ENCODE assay signal across 9 mouse cellular contexts in genomic region chr6:57822648-57823410, GRCm38 (mm10). TPM values are rescaled to one million over a fixed set of nuclear protein-coding genes. Genes with fewer than 3 reads are reported as not detected.
DNase-seq lines count a peak whose midpoint lies in the region; ATAC-seq lines count a peak whose summit lies in the region.
"Had no signal": no experiment of that assay in that cellular context is flagged by ENCODE, and none has a peak within 500 bp of the region (broad histone marks: within the 10 kb centered on the region; RNA-seq: fewer than 3 reads in every experiment).

No protein-coding gene starts in this region.

- no peaks in the 10 kb centered on the region for H3K36me3 ChIP-seq in hindbrain, embryonic 10.5 days
- H3K36me3 ChIP-seq in midbrain, embryonic 12.5 days = no peaks in the 10 kb centered on the region
- H3K36me3 ChIP-seq: limb, embryonic 15.5 days had no signal

- no peaks in the 10 kb centered on the region for H3K9me3 ChIP-seq in hindbrain, embryonic 10.5 days
- H3K9me3 ChIP-seq in midbrain, embryonic 12.5 days = no peaks in the 10 kb centered on the region
- H3K9me3 ChIP-seq: limb, embryonic 15.5 days had no signal

- H3K4me1 ChIP-seq in hindbrain, embryonic 10.5 days (replicated peaks) = peaks cover 22% of the 10 kb centered on the region
- peaks cover 16% of the 10 kb centered on the region for H3K4me1 ChIP-seq in midbrain, embryonic 12.5 days

- peak overlapping the region; percentile 75; the same call in 1 of the 2 replicates for H3K27ac ChIP-seq in hindbrain, embryonic 10.5 days
- no peak overlapping the region for H3K27ac ChIP-seq in midbrain, embryonic 12.5 days (replicated peaks)
- H3K27ac ChIP-seq: limb, embryonic 15.5 days had no signal

- peak overlapping the region; percentile 55 for H3K4me2 ChIP-seq in midbrain, embryonic 12.5 days (replicated peaks)
- H3K4me2 ChIP-seq: limb, embryonic 15.5 days had no signal

- H3K4me3 ChIP-seq in hindbrain, embryonic 10.5 days = peak overlapping the region; percentile 89
- peak overlapping the region; percentile 89; the same call in 1 of the 2 replicates for H3K4me3 ChIP-seq in midbrain, embryonic 12.5 days
- H3K4me3 ChIP-seq: limb, embryonic 15.5 days had no signal

- peak; percentile 34 to 37 for DNase-seq in cerebellum, postnatal 10 days
- DNase-seq in cerebellum, adult 9-11 months = no peak
- peak; percentile 25 for DNase-seq in hindbrain, embryonic 10.5 days (ENCODE audit: low spot score)
- DNase-seq in urinary bladder, adult 2 months (ENCODE audit: low spot score) = no peak
- no peak for DNase-seq in right cerebral cortex, postnatal 14 days

- H3K9ac ChIP-seq in midbrain, embryonic 12.5 days (replicated peaks) = no peak overlapping the region
- H3K9ac ChIP-seq: limb, embryonic 15.5 days had no signal

- ATAC-seq in activated CD4-positive, CD25-positive, alpha-beta regulatory T cell, adult 4 months = peak; percentile 61
- peak; percentile 72 for ATAC-seq in midbrain, embryonic 12.5 days (ENCODE audit: low FRiP score, low read depth)
- no peak for ATAC-seq in frontal cortex, adult (ENCODE audit: low TSS enrichment)

- 73% methylated on average over 5 of the region's 5 CpGs for WGBS in hindbrain, embryonic 10.5 days
- 68% methylated on average over 5 of the region's 5 CpGs for WGBS in midbrain, embryonic 12.5 days

- H3K27me3 ChIP-seq in hindbrain, embryonic 10.5 days (ENCODE audit: insufficient read depth, poor library complexity, severe bottlenecking) = no peaks in the 10 kb centered on the region
- no peaks in the 10 kb centered on the region for H3K27me3 ChIP-seq in midbrain, embryonic 12.5 days
- H3K27me3 ChIP-seq: limb, embryonic 15.5 days had no signal

RNA-seq across cellular contexts. Expression of gene Vopp1, which starts 2.1 kb away (rescaled TPM):
- polyA plus RNA-seq in activated CD4-positive, CD25-positive, alpha-beta regulatory T cell, adult 4 months (2017; shearing (Covaris generic)) = 10 to 100 TPM; 10.6 to 12.8 TPM
- 61.3 and 72.1 TPM in 2 replicates for polyA plus RNA-seq in hindbrain, embryonic 10.5 days (2016; fragmentation: Nextera tagmentation; extraction: Ambion mirVana)
- 99.5 and 107 TPM in 2 replicates for polyA plus RNA-seq in midbrain, embryonic 12.5 days (2016; fragmentation: Nextera tagmentation; extraction: Ambion mirVana)
- 25.2 and 28.7 TPM in 2 replicates for polyA plus RNA-seq in urinary bladder, adult 2 months (2012; rRNA removed)

RNA-seq across cellular contexts. Expression of gene Vmn1r21, which starts 27.3 kb away (rescaled TPM):
- polyA plus RNA-seq in activated CD4-positive, CD25-positive, alpha-beta regulatory T cell, adult 4 months (2017; shearing (Covaris generic)) = not detected
- not detected in 2 replicates for polyA plus RNA-seq in hindbrain, embryonic 10.5 days (2016; fragmentation: Nextera tagmentation; extraction: Ambion mirVana)
- polyA plus RNA-seq in midbrain, embryonic 12.5 days (2016; fragmentation: Nextera tagmentation; extraction: Ambion mirVana) = not detected in 2 replicates
- polyA plus RNA-seq in urinary bladder, adult 2 months (2012; rRNA removed) = not detected in 2 replicates
- polyA plus RNA-seq: limb, embryonic 15.5 days had no signal

Comparison
In these comparisons a context has a peak if more than half of its experiments do, and no peak if none do; other contexts are left out.
1. DNase-seq: peak in cerebellum, postnatal 10 days (2 of 2) and hindbrain, embryonic 10.5 days (single experiment); none in cerebellum, adult 9-11 months (single experiment), urinary bladder, adult 2 months (single experiment) and right cerebral cortex, postnatal 14 days (single experiment).